Mouse (Mus musculus) hindbrain, embryonic 15.5 days (tissue): ENCODE results near the gene Gm20388. TPM values are rescaled to one million over a fixed set of nuclear protein-coding genes. Genes with fewer than 3 reads are reported as not detected.
A peak's percentile ranks its signal among the peaks of the same experiment; 100 is the strongest.

ENCODE experiments used
- ATAC-seq: fragments of 200-750 bp; cut with Nextera tagmentation; 2 replicates; pipeline ENCODE4 v1.8.0; 2017; ENCODE audit warnings: low read depth, moderate number of reproducible peaks, moderate TSS enrichment; ENCODE audit not compliant: low FRiP score
- H3K27ac ChIP-seq: fragments of 300-500 bp; sonication (generic); replicated peaks from 2 replicates; pipeline ENCODE4 v1.5.1; 2015; ENCODE audit warnings: mild to moderate bottlenecking, inconsistent platforms
- H3K27me3 ChIP-seq: fragments of 300-500 bp; sonication (generic); 2 replicates; pipeline ENCODE4 v1.6.1; 2015; ENCODE audit warnings: control low read depth, inconsistent platforms
- H3K36me3 ChIP-seq: fragments of 300-500 bp; sonication (generic); 2 replicates; pipeline ENCODE4 v1.6.1; 2015; ENCODE audit warnings: control low read depth, inconsistent platforms
- H3K4me1 ChIP-seq: fragments of 300-500 bp; sonication (generic); replicated peaks from 2 replicates; pipeline ENCODE4 v1.6.1; 2015; ENCODE audit warnings: control low read depth, inconsistent platforms
- H3K4me2 ChIP-seq: fragments of 300-500 bp; sonication (generic); 2 replicates; pipeline ENCODE4 v1.6.1; 2015; ENCODE audit warnings: moderate library complexity, mild to moderate bottlenecking, inconsistent platforms
- H3K4me3 ChIP-seq: fragments of 300-500 bp; sonication (generic); 2 replicates; pipeline ENCODE4 v1.5.1; 2015; ENCODE audit warnings: mild to moderate bottlenecking, inconsistent platforms
- H3K9ac ChIP-seq: fragments of 300-500 bp; sonication (generic); 2 replicates; pipeline ENCODE4 v1.6.1; 2015; ENCODE audit warnings: inconsistent platforms
- H3K9me3 ChIP-seq: fragments of 300-500 bp; sonication (generic); 2 replicates; pipeline ENCODE4 v1.6.1; 2016; ENCODE audit warnings: control low read depth, inconsistent platforms
- WGBS: fragments of 180-500 bp; shearing (Covaris S2); methylation state at CpG from one replicate; pipeline ENCODE4 v1.1.7; 2015; 5-methylcytosine and 5-hydroxymethylcytosine counted together
- polyA plus RNA-seq: library from polyadenylated mRNA; unstranded; fragments of >200 nt; fragmentation: Nextera tagmentation; extraction: Ambion mirVana; gene quantifications from 2 replicates; pipeline ENCODE4 v1.2.1, GENCODE M21; 2015

Gm20388 gene
- polyA plus RNA-seq, 1 experiment from 2014 or later = 5.4 TPM

- peak overlapping the region; percentile 37; the same call in 1 of the 2 replicates for H3K4me2 ChIP-seq
- H3K9ac ChIP-seq = no peak overlapping the region
- peaks cover 47% of the 10 kb centered on the region for H3K4me1 ChIP-seq
- no peaks in the 10 kb centered on the region for H3K36me3 ChIP-seq
- 47% methylated on average over 11 of the region's 11 CpGs for WGBS
- no peaks in the 10 kb centered on the region for H3K9me3 ChIP-seq
- peak overlapping the region; percentile 74 for H3K27ac ChIP-seq
- H3K4me3 ChIP-seq = no peak overlapping the region
- no peak for ATAC-seq
- H3K27me3 ChIP-seq = no peaks in the 10 kb centered on the region
Observed at GRCm38 (mm10) chr8:124140211-124140790, 4229.7 kb downstream of the Gm20388 start.

DNA sequence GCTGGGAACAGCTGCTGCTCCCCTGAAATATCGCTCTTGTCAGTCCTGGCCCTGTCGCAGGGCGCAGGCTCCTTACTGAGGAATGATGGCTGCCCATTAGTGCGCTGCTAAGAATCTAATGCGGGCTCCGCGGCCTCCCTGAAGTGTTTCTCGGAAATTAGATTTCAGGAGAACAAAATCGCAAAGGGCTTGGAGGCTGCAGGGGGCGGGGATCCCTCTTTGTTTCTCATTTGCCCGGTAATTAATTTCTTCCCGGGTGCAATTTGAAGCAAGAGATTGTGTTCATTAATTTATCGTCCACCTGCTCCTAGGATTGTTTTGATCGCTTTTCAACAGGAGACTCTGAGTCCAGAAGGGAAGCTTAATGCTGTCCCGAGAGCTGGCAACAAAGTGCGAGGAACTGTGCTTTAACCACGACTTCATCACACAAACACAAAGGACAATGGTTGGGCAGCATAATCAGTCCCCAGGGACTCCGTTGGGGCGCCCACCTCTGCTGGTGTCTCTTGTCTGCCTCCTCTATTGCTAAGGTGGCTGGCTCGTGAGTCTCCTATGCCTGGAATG lies 4230.3 kb downstream of the Gm20388 start:
- Histone ChIP-seq H3K9me3 (no peaks in the 10 kb centered on the region), H3K27me3 (no peaks in the 10 kb centered on the region), H3K4me2 (peak overlapping the region; percentile 37), H3K9ac (no peak overlapping the region), H3K4me3 (no peak overlapping the region), H3K27ac (peak overlapping the region; percentile 74), H3K4me1 (peaks cover 47% of the 10 kb centered on the region), H3K36me3 (no peaks in the 10 kb centered on the region)
- 17% methylated on average over 20 of the region's 20 CpGs for WGBS
- peak; percentile 53; the same call in 1 of the 2 replicates for ATAC-seq

GRCm38 (mm10) chr8:124141681-124142391 lies 4231.2 kb downstream of the Gm20388 start:
- H3K27me3 ChIP-seq = no peaks in the 10 kb centered on the region
- H3K4me3 ChIP-seq = no peak overlapping the region
- no peak overlapping the region for H3K4me2 ChIP-seq
- peaks cover 47% of the 10 kb centered on the region for H3K4me1 ChIP-seq
- WGBS = 44% methylated on average over 9 of the region's 9 CpGs
- ATAC-seq = no peak
- no peaks in the 10 kb centered on the region for H3K36me3 ChIP-seq
- H3K9me3 ChIP-seq = no peaks in the 10 kb centered on the region
- H3K9ac ChIP-seq = no peak overlapping the region
- peak overlapping the region; percentile 74 for H3K27ac ChIP-seq

- H3K9me3 ChIP-seq = no peaks in the 10 kb centered on the region
- H3K27me3 ChIP-seq = no peaks in the 10 kb centered on the region
- no peaks in the 10 kb centered on the region for H3K36me3 ChIP-seq
- no peak overlapping the region for H3K9ac ChIP-seq
- H3K4me1 ChIP-seq = peaks cover 39% of the 10 kb centered on the region
- no peak overlapping the region for H3K27ac ChIP-seq
- 32% methylated on average over 5 of the region's 5 CpGs for WGBS
- no peak for ATAC-seq
- no peak overlapping the region for H3K4me2 ChIP-seq
- no peak overlapping the region for H3K4me3 ChIP-seq
Observed at GRCm38 (mm10) chr8:124143003-124143402, 4232.4 kb downstream of the Gm20388 start.

- no peak for ATAC-seq
- Histone ChIP-seq H3K36me3 (no peaks in the 10 kb centered on the region), H3K27me3 (no peaks in the 10 kb centered on the region), H3K4me1 (peaks cover 39% of the 10 kb centered on the region), H3K27ac (0 out of 2 replicates have a peak overlapping the region, but pooled peaks have one; percentile 14), H3K4me3 (no peak overlapping the region), H3K4me2 (no peak overlapping the region), H3K9ac (no peak overlapping the region), H3K9me3 (no peaks in the 10 kb centered on the region)
- WGBS = 66% methylated on average over 16 of the region's 16 CpGs
Observed at GRCm38 (mm10) chr8:124143871-124144618, 4233.4 kb downstream of the Gm20388 start.

DNA sequence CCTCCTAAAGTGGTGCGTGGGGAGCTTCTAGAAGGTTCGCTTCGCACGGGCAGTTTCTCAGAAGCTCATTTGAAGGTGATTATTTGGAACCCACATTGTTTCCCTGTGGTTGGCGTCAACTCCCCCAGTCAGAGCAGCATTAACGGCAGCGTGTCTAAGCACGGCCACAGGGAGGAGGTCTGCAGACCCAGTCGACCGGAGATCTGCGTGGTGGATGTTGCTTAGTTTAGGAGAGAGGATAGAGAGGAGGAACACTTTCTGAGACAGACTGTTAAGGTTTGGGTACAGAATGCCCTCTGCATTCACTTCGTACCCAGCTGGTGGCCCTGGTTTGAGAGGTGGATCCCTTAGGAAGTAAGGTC lies 4234.0 kb downstream of the Gm20388 start:
- Histone ChIP-seq H3K4me2 (no peak overlapping the region), H3K4me3 (no peak overlapping the region), H3K9ac (no peak overlapping the region), H3K36me3 (no peaks in the 10 kb centered on the region), H3K27me3 (no peaks in the 10 kb centered on the region), H3K27ac (0 out of 2 replicates have a peak overlapping the region, but pooled peaks have one; percentile 14), H3K4me1 (peaks cover 39% of the 10 kb centered on the region), H3K9me3 (no peaks in the 10 kb centered on the region)
- WGBS = 65% methylated on average over 12 of the region's 12 CpGs
- ATAC-seq = no peak

GRCm38 (mm10) chr8:124146286-124146685 lies 4235.6 kb downstream of the Gm20388 start:
- Histone ChIP-seq H3K27me3 (no peaks in the 10 kb centered on the region), H3K27ac (no peak overlapping the region), H3K4me2 (no peak overlapping the region), H3K4me3 (no peak overlapping the region), H3K36me3 (no peaks in the 10 kb centered on the region), H3K9me3 (no peaks in the 10 kb centered on the region), H3K4me1 (peaks cover 25% of the 10 kb centered on the region), H3K9ac (no peak overlapping the region)
- 89% methylated on average over 5 of the region's 5 CpGs for WGBS
- ATAC-seq = no peak

DNA sequence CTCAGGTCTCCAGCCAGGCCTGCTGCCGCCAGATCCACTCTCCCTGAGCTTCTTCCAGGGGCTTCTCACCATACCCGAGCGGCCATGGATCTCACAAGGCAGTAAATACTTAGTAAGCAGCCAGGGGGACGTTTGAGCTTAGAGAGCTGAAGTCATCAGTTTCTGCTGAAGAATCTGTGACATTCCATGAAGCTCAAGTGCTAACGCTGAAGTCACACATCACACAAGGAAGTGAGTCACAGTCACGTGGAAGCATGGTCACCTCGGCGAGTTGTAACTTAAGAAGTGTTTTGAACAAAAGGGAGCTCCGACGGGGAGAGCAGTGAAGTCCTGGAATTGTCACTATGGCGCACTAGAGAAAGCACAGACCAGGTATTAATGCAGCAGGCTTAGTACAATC lies 4239.4 kb downstream of the Gm20388 start:
- no peak overlapping the region for H3K4me3 ChIP-seq
- H3K4me2 ChIP-seq = no peak overlapping the region
- H3K9me3 ChIP-seq = no peaks in the 10 kb centered on the region
- no peaks in the 10 kb centered on the region for H3K27me3 ChIP-seq
- no peak overlapping the region for H3K27ac ChIP-seq
- H3K9ac ChIP-seq = no peak overlapping the region
- ATAC-seq = no peak
- H3K36me3 ChIP-seq = no peaks in the 10 kb centered on the region
- 84% methylated on average over 11 of the region's 11 CpGs for WGBS
- no peaks in the 10 kb centered on the region; the same call in 1 of the 2 replicates for H3K4me1 ChIP-seq

DNA sequence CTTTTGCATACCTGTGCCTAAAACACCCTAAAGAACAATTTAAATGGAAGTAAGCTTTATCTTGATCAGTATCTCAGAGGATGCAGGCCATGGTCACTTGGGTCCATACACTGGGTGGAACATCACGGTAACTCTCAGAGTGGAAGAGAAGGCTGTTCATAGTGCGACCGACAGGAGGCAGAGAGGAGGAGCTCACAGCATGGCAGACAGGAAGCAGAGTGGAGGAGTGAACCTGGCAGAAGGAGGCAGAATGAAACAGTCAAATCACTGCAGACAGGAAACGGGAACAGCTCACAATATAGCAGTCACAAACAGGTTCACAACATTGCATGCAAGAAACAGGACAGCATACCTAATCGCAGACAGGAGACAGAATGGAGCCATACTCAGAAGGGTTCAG lies 4239.9 kb downstream of the Gm20388 start:
- H3K36me3 ChIP-seq = no peaks in the 10 kb centered on the region
- no peak overlapping the region for H3K4me2 ChIP-seq
- no peaks in the 10 kb centered on the region for H3K9me3 ChIP-seq
- H3K9ac ChIP-seq = no peak overlapping the region
- WGBS = 87% methylated on average over 5 of the region's 5 CpGs
- H3K27ac ChIP-seq = no peak overlapping the region
- ATAC-seq = no peak
- no peaks in the 10 kb centered on the region; the same call in 1 of the 2 replicates for H3K4me1 ChIP-seq
- H3K27me3 ChIP-seq = no peaks in the 10 kb centered on the region
- no peak overlapping the region for H3K4me3 ChIP-seq

DNA sequence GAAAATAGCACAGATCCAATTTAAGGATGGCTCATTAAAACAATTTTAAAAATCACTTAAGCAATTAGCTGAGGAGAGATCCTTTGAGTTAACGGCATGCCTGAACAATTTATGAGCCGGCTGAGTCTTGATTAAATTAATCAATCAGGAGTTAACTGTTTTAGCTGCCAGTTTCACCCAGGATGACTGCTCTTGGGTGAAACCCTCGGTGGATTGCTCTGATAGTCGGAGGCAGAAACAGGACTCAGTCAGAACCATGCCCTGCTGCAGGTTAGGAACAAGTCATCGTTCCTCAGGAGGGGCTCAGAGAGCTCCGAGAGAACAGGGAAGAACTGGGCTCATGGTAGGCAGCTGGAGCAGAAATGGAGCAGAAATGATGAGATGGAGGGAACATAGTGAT lies 4241.2 kb downstream of the Gm20388 start:
- Histone ChIP-seq H3K27ac (no peak overlapping the region), H3K27me3 (no peaks in the 10 kb centered on the region), H3K36me3 (no peaks in the 10 kb centered on the region), H3K4me3 (no peak overlapping the region), H3K9ac (no peak overlapping the region), H3K4me2 (no peak overlapping the region), H3K4me1 (no peaks in the 10 kb centered on the region; the same call in 1 of the 2 replicates), H3K9me3 (no peaks in the 10 kb centered on the region)
- 64% methylated on average over 6 of the region's 6 CpGs for WGBS
- 0 out of 2 replicates have a peak, but pooled peaks have one; percentile 34 for ATAC-seq

- no peak overlapping the region for H3K9ac ChIP-seq
- H3K4me3 ChIP-seq = no peak overlapping the region
- no peak overlapping the region for H3K27ac ChIP-seq
- H3K4me1 ChIP-seq = no peaks in the 10 kb centered on the region; the same call in 1 of the 2 replicates
- 91% methylated on average over 8 of the region's 8 CpGs for WGBS
- H3K36me3 ChIP-seq = no peaks in the 10 kb centered on the region
- no peak for ATAC-seq
- no peaks in the 10 kb centered on the region for H3K9me3 ChIP-seq
- no peak overlapping the region for H3K4me2 ChIP-seq
- no peaks in the 10 kb centered on the region for H3K27me3 ChIP-seq
Observed at GRCm38 (mm10) chr8:124152771-124153170, 4242.1 kb downstream of the Gm20388 start.

DNA sequence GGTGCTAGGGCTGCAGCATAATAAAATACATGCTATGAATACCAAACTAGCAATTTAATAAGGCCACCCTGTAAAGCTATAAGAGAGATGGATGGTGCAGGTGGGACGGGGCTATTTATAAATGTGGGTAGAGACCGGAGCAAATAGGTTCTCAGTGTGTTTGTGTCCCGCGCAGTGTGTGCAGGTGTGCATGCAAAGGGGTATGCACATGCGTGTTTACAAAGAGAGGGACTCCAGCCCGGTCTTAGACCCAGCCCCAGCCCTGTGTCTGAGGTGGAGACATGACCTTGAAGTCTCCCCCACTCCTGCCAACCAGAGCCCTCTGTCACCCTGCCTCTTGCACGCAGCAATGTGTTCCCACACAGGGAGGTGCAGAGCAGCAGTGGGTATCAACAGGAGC lies 4245.7 kb downstream of the Gm20388 start:
- peak; percentile 23; the same call in 1 of the 2 replicates for ATAC-seq
- Histone ChIP-seq H3K4me3 (no peak overlapping the region), H3K4me1 (no peaks in the 10 kb centered on the region; the same call in 1 of the 2 replicates), H3K36me3 (no peaks in the 10 kb centered on the region), H3K9me3 (no peaks in the 10 kb centered on the region), H3K27me3 (no peaks in the 10 kb centered on the region), H3K27ac (no peak overlapping the region), H3K9ac (no peak overlapping the region), H3K4me2 (no peak overlapping the region)
- WGBS = 63% methylated on average over 7 of the region's 7 CpGs
